Mouse (Mus musculus) testis, postnatal 10 days (tissue): ENCODE results near the gene Zdhhc15.
"Not testable (repeated sequence)": the region's sequence is repeated elsewhere in the genome, so short reads cannot be mapped to it uniquely, and the experiment has no call there.

Source experiments
- DNase-seq: peaks from one replicate; pipeline ENCODE4 v3.0.0; 2021; ENCODE audit warnings: low spot score

Zdhhc15 gene

DNA sequence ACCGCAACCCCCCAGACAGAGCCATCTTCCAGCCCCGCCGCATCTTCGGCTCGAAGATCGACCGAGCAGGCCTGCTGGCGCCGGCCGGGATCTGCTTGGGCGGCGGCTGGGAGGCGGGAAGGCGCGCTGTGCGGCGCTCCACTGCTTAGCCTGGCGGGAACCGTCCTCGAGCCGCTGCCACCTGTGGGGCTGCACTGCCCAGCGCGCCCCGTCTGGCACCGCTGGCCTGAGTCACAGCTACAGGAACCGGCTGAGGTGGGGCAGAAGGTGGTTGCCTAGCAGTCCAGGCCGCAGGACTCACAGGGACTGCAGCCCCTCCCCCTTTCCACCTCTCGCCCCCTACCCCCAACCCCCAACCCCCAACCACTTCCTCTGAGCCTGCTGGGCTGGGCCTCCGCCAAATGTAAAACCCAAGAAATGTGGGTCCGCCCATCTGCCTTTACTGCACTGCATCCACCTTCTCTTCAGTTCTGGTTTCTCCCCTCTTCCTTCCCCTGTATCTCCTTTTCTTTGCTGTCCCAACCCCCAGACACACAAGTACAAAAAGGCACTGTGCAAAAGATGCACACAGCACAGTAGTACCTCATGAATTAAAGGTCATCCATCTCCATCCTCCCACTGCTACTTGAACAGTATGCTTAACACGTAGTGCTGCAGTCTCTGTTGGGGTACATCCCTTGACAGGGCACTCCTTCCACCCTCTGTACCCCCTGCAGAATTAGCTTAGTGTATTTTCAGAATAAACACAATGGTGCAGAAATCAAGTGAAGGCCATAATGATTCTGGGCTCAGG, at the start of gene Zdhhc15:
Zdhhc15 (minus strand) TSS at position 308 of the 793 bp plus-strand sequence.
- DNase-seq: peak; percentile 72

DNA sequence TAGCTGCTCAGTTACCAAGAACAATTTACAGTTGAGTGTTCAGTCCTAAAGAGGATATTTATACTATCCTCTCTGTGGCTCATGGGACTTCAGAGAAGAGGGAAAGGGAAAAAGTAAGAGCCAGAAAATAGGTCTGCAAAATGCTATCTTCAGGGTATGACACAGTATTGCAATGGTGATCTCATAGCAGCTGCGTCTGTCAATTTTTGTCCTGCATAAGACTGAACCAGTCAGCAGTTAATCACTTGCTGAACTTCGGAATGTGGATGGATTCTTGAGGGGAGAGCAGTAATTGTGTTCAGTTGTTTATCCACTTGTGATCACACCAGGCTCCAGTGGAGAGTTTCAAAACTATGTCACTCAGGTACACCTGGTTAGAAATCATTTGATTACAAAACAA, 37.1 kb upstream of the Zdhhc15 start:
- no peak for DNase-seq

DNA sequence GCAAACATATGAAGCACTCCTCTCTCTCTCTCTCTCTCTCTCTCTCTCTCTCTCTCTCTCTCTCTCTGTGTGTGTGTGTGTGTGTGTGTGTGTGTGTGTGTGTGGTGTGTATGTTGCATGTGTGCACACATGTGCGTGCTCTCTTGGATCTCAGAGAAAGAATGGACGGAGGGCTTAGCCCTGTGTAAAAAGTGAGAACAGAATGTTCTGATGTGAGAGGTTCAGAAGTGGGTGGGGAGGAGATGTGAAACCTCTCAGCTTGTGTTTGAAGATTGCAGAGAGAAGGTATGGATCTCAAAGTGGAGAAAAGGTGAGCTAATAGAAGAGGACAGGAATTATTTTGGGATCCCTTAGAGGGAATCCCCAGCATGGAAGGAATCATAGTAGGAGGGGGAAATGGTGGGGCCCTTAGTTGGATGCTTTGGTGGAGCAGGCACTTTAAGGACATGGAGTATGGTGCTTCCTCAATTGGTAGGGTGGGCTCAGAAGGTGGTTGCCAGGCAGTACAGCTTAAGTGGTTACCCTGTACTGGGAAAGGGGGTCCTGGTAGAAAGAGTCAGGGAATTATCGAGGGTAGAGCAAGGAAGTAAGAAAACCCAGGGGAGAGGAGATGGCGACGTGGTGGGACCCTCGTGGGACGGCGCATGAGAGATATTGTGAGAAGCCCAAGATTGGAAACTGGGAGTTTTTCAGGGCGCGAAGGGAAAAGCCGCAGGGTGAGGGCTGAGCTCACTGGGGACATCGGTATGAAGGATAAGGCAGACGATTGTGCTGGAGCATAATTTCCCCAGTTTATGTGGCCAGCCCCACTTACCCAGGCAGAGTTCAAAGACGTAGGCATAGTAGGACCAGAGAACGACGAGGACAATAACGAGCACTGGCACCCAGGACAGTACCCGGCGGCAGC, 761 bp downstream of the Zdhhc15 start:
- DNase-seq: no peak

DNA sequence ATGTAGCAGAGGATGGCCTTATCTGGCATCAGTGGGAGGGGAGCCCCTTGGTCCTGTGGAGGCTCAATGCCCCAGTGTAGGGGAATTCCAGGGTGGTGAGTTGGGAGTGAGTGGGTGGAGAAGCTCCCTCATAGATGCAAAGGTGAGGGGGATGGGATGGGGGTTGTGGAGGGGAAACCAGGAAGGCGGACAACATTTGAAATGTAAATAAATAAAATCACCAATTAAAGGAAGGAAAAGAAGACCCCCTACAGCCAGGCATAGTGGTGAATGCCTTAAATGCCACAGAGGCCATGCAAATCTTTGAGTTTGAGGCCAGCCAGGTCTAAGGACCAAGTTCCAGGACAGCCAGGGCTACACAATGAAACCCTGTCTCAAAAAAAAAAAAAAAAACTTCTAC, 13.9 kb downstream of the Zdhhc15 start:
- no peak for DNase-seq

DNA sequence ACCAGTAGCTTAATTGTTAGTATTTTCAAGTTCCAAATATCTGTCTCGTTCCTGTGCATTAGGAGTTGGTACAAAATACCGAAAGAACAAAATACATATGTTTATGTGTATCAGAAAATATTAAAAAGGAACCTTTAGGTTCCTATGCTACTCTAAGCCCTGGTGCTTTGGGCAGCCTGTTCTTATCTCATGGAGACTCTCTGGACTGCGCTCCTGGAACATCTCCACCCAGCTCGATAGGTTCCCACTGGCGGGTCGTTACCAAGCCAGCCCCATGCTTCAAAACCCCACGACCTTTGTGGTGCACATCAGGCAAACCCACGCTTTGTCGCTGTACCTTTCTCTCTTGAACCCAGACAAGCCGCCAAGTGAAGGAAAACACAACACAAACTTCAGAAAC, 58.3 kb downstream of the Zdhhc15 start:
- no peak for DNase-seq

DNA sequence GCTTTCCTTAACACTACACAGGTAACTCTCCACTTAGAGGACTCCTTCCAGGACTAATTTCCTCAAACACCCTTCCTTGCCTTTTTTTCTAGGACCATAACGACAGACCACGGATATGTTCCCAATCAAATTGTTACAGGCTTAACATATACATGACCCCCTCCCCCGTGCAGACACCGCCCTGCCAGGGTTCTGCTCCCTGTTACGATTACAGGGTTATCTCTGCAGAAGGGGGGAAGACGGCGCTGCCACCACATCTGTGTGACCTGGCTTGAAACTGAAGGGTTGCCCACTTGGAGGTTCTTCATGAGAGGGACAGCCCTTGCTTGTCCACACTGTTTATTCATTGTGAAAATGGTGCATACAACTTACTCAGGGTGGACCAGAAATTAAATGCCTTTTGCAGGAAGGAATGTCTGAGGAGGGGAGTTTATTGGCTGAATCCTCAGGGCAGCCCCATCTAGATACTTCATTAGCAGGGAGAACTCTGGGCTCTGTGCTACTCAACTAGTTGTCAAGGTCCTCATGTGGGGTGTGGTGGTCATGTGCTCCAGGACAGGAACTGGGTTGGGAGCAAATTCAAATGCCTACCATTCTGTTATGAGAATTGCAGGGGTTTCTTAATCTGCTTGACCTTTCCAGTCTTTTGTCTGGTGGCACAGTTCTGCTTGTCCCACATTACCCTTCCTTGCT, 67.0 kb downstream of the Zdhhc15 start:
- not testable (repeated sequence) for DNase-seq

DNA sequence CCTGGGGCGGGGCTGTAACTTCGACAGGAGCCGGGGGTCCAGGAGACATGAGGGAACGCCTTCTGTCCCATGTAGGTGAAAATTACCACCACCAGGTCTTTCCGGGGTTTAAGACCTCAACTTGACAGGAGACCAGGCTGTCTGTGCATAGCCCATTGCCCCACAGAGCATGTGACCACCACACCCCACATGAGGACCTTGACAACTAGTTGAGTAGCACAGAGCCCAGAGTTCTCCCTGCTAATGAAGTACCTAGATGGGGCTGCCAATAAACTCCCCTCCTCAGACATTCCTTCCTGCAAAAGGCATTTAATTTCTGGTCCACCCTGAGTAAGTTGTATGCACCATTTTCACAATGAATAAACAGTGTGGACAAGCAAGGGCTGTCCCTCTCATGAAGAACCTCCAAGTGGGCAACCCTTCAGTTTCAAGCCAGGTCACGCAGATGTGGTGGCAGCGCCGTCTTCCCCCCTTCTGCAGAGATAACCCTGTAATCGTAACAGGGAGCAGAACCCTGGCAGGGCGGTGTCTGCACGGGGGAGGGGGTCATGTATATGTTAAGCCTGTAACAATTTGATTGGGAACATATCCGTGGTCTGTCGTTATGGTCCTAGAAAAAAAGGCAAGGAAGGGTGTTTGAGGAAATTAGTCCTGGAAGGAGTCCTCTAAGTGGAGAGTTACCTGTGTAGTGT, 68.5 kb downstream of the Zdhhc15 start:
- DNase-seq: not testable (repeated sequence)

DNA sequence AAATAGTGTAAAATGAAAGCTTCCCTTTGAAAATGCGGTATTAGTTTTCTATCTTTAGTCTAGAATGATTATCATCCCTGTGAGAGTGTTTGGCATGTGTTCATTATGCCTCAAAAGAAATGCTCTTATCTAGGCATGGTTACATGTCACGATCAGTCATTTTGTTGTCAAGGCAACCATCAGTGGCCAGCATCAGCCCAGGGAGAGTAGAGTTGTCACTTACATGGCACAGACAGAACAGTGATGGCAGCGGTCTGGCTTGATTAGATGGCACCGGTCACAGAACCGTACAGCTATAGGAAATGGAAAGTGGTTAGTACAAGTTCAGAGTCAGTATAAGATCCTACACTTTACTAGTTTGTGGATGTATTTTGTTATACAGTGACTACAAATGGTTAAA, 96.9 kb downstream of the Zdhhc15 start:
- DNase-seq: no peak

DNA sequence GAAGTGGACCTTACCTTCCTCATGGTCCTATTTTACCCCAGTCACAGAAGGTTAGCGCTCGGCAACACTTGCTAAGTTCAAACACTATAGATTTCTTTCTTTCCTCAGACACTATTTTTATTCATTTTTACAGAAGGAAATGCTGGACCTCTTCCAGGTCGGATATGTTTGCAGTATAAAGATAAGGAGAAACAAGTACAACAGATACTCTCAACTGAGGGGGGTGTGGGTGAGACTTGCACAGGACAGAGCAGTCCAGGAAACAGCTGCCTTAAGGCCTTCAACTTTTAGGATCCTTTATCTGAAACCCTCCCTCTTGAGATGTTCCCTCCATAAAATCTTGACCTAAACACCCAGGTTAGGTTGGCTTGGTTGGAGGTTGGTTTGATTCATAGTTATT, 103.4 kb downstream of the Zdhhc15 start:
- no peak for DNase-seq

DNA sequence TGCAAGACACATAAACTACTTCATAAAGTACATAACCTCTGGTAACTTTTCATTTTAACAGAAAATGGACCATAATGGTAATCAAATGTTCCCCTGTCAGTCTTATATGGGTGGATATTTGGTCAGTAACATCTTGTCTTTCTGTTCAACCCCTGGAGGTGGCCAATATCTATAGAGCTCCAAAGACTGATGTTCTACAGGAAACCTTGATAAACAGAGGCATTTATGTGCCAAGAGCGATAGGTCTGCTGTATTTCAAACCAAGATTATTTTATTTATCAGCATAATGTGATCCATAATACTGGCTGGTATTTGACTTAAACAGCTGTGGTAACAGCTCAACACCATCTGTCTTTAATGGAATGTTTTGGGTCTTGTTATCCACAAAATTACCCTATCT, 125.6 kb downstream of the Zdhhc15 start:
- no peak for DNase-seq

DNA sequence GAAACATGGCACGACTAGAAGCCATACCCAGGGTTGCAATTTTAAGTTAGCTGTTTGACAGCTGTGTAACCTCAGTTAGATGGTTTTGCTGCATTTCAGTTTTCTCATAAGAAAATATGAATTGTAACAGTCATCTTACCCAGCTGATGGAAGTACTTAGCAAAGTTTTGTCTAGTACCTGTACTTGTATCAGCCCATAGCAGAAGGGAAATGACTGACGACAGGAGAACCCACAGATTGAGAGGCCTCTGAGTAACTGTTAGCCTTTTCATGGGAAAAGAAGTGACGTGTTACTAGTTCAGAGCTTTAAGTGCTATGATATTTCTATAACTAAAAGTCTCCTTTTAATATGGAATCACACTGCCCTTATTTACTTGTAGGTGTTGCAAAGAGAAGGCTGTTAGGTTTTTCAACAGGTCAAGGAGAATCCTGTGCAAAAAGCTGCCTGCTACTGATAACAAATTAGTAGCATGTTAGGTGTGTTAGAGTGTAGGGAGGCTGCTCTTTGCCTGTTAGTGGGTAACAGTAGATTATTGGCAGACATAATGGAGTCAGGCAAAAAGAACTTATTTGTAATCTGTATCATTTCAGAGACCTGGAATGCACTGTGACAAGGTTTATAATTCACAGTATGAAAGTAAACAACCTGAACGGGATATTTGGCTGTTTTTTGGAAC, 126.8 kb downstream of the Zdhhc15 start:
- DNase-seq: no peak

DNA sequence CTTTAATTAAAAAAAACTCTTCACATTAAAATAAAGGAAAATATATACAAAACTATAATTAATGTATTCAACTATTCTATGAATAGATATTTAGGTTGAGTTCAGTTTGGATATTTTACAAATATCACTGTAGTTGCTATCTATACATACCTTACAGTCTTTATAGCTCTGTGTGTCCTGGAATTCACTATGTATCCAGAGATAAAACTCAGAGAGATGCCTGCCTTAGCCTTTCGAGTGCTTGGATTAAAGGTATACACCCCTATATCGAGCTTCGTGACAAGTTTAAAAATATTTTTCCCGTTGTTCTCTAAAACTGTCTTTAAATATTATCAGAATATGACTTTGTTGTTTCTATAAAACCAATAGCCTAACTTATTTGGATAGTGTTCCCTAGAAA, 128.2 kb downstream of the Zdhhc15 start:
- no peak for DNase-seq

DNA sequence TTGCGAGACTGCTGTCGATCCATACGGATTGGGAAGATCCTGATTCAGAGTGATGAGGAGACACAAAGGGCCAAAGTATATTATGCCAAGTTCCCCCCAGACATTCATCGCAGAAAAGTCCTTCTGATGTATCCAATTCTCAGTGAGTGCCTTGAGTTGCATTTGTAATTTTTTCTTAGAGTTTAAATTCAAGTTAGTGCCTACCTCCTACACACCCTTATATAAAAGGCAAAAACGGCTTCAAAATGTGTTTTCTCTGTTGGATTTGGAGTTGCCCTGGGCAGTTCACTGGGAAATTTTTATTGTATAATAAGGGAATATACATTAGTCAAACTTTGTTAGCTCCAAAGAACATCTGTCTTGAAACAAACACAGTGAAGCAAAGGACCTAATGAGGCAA, 169.1 kb downstream of the Zdhhc15 start:
- DNase-seq: no peak

DNA sequence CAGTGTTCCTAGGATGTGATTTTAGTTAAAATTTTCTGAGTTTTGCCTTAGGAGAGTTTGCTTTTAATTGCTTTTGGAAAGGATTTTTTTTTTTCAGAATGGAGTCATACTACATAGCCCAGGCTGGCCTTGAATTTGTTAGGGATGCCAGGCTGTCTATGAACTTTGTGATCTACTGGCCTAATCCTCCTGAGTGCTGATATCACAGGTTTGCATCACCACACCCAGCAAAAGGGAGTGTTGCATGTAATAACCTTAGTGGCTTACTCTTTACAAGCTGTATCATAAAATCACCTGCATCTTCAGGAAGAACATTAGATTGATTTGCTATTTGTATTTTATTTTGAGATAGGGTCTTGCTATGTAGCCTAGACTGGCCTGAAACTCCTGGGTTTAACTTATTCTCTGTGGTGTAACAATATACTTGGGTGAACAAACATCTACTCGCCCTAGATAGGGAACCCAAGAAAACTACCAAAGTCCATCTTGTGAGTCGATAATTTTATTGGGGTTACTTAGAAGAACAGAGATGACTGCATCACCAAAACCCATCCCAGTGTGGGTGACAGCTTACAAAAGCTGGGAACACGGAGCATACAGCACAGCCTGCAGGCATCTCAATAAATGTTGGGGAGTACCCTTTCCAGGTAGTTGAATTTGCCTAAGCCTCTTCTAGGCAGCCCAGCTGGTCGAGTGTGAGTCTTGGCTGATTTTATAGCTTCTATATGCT, 181.1 kb downstream of the Zdhhc15 start:
- no peak for DNase-seq

DNA sequence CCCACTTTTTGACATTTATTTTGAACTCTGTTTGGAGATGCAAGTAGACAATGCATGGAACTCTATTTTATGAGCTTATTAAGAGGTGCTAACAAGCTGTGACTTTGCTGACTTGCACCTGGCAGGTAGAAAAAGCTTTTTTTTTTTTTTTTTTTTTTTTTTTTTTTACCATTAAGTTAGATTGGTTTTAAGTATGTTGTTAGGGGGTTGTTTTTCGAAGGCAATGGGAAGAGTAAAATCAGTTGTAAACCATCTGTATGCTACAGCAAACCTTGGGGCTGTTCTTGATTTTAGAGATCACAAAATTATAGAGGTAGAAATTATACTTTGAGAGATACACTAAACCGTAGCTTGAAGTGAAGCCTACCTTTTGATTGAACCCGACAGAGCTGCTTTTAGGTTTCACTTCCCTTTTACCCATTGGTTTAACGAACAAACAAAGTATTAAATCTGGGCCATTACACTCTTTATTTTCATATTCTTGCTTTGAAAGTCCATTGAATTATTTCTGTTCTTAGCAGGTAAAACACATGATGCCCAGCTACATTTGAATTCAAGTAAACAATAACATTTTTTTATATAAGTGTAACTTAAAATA, 181.9 kb downstream of the Zdhhc15 start:
- no peak for DNase-seq

DNA sequence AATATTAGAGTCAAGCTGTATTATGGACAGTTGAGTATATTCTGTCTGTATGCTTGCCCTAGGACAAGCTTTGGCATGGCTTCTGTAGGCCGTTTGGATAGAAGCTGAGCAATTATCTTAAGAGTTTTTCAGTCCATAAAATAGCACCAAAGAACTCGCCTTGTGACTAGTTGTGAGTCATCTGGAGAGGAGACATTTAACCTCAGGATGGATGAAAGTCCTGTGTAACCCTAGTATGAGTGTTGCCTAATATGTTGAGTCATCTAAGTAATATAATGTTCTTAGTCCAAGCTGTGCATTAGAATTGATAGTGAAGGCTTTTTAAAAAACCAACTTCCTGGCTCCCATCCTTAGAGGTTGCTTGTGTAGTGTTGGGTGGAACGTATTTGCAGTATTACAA, 182.8 kb downstream of the Zdhhc15 start:
- DNase-seq: no peak
